Mouse (Mus musculus) cortical plate, adult 2 months (tissue): ENCODE data around the gene Agpat3.

Experiments used
- CTCF ChIP-seq: fragments of 200-500 bp; IDR thresholded peaks from 2 replicates; pipeline ENCODE4 v1.5.1; 2011; ENCODE audit warnings: mild to moderate bottlenecking, control low read depth, low read length; ENCODE audit not compliant: insufficient read depth; ENCODE audit errors: extremely low read depth
- POLR2A ChIP-seq: fragments of 200-500 bp; IDR thresholded peaks from 2 replicates; pipeline ENCODE4 v1.6.1; 2011; ENCODE audit warnings: mild to moderate bottlenecking, low read length, control low read depth; ENCODE audit not compliant: insufficient read depth; ENCODE audit errors: extremely low read depth

- TF ChIP-seq CTCF (no peak), POLR2A (no peak)
These were observed 118.5 kb downstream of the Agpat3 start for GRCm38 (mm10) chr10:78233756-78234155.
